Mouse (Mus musculus): ENCODE measurements at regions not wholly inside any gene's neighbourhood (a gene's known extent, or its start where the extent isn't known, plus 50 kb on each side); places are given as distances from the start of the nearest gene placed in this dataset.

GRCm38 (mm10) chr2:144192428-144192827 is 78.0 kb upstream of the Mgme1 start:
- no peak overlapping the region for H3K27ac ChIP-seq (replicated peaks)
- 85% methylated on average over 8 of the region's 8 CpGs for WGBS
- H3K4me1 ChIP-seq: peaks cover 22% of the 10 kb centered on the region
- H3K9me3 ChIP-seq (replicated peaks): no peaks in the 10 kb centered on the region
- H3K36me3 ChIP-seq: no peaks in the 10 kb centered on the region
- H3K27me3 ChIP-seq (ENCODE audit: low read depth, poor library complexity, severe bottlenecking): no peaks in the 10 kb centered on the region; the same call in 1 of the 2 replicates
- no peak overlapping the region for H3K4me3 ChIP-seq
- no peak for DNase-seq (ENCODE audit: low spot score)

- WGBS: 63% methylated on average over 14 of the region's 14 CpGs
Measured at GRCm38 (mm10) chr2:144195851-144196250, 74.6 kb upstream of the Mgme1 start.

GRCm38 (mm10) chr2:144197139-144197538 is 73.3 kb upstream of the Mgme1 start:
- WGBS: 87% methylated on average over 2 of the region's 2 CpGs
- no peak overlapping the region for H3K27ac ChIP-seq (replicated peaks)
- H3K9me3 ChIP-seq (replicated peaks): no peaks in the 10 kb centered on the region
- DNase-seq (ENCODE audit: low spot score): peak; percentile 24
- no peak overlapping the region for H3K4me3 ChIP-seq
- no peaks in the 10 kb centered on the region for H3K36me3 ChIP-seq
- H3K4me1 ChIP-seq: peaks cover 3% of the 10 kb centered on the region; the same call in 1 of the 2 replicates
- H3K27me3 ChIP-seq (ENCODE audit: low read depth, poor library complexity, severe bottlenecking): no peaks in the 10 kb centered on the region; the same call in 1 of the 2 replicates

More at GRCm38 (mm10) chr2:144195851-144196250, 74.6 kb upstream of the Mgme1 start:
- H3K36me3 ChIP-seq: no peaks in the 10 kb centered on the region
- no peak for DNase-seq (ENCODE audit: low spot score)
- H3K4me1 ChIP-seq: peaks cover 3% of the 10 kb centered on the region; the same call in 1 of the 2 replicates
- no peak overlapping the region for H3K27ac ChIP-seq (replicated peaks)
- no peaks in the 10 kb centered on the region for H3K9me3 ChIP-seq (replicated peaks)
- H3K27me3 ChIP-seq (ENCODE audit: low read depth, poor library complexity, severe bottlenecking): no peaks in the 10 kb centered on the region; the same call in 1 of the 2 replicates
- no peak overlapping the region for H3K4me3 ChIP-seq

- 80% methylated on average over 13 of the region's 13 CpGs for WGBS
- Histone ChIP-seq H3K4me3 (no peak overlapping the region), H3K9me3 (replicated peaks) (no peaks in the 10 kb centered on the region), H3K36me3 (no peaks in the 10 kb centered on the region), H3K27ac (replicated peaks) (no peak overlapping the region), H3K27me3 (ENCODE audit: low read depth, poor library complexity, severe bottlenecking) (no peaks in the 10 kb centered on the region; the same call in 1 of the 2 replicates), H3K4me1 (peaks cover 6% of the 10 kb centered on the region; the same call in 1 of the 2 replicates)
- DNase-seq (ENCODE audit: low spot score): no peak
Measured at GRCm38 (mm10) chr2:144198326-144199051, 72.0 kb upstream of the Mgme1 start.

All from midbrain, embryonic 10.5 days (tissue).